Mouse (Mus musculus): ENCODE data around the gene Gmcl1. TPM values are rescaled to one million over a fixed set of nuclear protein-coding genes. Genes with fewer than 3 reads are reported as not detected.

The Gmcl1 gene
- total RNA-seq, 2 experiments from 2014 or later = 4.3 to 5.6 TPM

DNA sequence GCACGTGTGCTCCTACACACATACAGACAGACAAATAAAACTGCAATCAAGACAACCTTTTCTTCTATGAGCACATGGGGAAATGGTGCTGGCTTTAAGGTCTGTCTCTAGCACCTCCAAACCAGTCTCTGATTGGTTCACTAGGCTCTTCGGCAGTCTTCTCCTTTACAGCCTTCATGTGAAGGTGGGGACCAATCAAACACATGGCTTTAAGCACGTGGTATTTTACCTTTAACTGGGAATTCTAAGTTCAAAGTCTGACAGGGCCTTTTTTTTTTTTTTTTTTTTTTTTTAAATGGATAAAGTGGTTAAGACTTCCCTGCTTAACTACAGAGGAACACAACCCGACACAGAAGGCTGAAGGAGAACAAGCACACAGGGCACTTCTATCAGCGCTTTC lies 68.1 kb downstream of the Gmcl1 start:
- no peak for DNase-seq

DNA sequence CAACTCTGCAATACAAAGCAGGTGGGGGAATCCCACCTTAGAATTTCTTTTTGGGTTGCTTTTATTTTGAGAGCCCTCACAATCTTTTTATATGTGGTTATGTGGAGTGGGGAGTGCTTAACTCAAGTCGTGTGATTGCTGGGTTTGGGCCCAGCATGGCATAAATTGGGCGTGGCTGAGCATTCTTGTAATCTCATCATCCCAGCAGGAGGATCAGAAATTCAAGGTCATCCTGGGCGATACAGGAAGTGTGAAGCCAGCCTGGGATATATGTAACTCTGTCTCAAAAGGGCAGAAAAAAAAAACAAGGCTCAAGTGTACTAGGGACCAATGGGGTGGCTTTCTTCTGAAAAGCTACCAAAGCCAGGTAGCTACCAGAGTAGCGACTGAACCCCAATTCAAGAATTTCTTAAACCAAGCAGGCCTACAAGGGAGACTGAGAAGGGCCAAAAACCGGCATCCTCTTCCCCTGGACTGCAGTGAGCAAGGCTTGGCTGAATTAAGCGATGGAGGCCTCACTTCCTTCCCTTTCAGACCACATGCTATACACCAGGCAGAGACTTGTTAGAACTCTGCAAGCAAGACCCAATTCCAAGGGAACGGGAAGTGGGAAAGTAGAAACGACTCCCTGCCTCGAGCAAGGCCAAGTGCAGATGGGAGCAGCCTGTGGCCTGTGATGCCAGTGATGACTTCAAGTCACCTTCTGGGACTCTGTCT lies 72.9 kb downstream of the Gmcl1 start:
- DNase-seq = peak in 1 of 2 experiments; percentile 18

DNA sequence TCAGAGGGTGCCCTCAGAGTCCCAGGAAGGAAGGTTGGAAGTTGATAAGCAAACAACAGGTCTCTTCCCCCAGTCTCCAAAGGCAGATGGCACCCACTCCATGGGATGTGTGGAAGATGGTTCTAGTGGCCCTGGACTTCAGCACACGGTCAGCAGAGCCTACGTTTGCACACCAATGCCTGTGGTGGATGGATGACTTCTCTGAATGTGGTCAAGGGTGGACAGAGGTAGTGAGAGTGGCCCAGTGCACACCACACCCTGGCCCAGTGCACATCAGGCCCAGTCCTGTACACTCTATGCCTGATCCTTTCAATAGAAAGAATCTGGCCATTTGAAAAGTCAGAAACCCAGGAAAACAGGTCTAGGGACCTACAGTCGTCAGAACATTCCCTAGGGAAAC lies 74.7 kb downstream of the Gmcl1 start:
- no peak for DNase-seq

DNA sequence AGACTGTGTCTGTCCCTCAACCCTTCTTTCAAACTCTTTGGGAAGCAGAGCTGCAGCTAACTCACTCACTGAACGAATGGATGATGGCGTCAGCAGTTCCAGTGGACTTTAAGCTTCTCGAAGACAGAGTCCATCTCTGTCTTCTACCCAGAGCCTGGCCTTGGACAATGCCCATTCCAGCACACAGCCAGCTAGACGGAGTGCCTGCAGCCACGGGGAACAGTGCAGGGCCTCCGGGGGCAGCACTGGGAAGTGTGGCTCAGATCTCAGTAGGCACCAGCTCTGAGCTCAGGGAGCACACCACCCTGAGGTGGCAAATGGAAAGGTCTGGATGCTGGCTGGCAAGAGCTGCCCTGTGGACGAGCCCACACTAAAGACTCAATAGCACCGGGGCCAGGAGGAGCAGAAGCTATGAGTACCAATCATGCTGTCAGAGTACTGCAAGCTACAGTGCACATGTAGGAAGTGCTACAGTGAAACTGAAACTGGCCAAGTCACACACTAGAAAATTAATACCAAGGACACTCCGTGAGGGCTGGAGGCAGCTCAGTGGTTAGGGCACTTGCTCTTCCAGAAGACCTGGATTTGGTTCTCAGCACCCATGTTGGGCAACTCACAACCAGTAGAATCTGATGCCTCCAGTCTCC lies 78.8 kb downstream of the Gmcl1 start:
- DNase-seq = no peak

DNA sequence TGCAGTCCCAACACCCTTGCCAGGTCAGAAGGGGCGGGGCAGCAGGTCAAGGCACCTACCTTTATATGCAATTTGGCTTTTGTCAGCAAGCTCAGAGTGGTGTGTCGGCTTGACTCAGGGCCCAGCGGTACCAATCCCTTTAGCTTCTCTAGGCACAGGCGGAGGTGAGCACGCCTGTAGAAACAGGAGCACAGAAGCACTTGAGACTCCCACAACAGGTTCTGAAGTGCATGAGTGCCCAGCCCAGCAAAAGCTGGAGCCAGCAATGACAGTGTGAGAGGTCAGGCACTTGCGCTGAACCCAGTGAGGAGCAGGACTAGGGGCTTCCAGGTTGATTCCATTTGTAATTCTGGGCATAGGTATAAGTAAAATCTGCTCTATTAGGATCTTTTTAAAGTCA lies 80.2 kb downstream of the Gmcl1 start:
- DNase-seq = no peak

DNA sequence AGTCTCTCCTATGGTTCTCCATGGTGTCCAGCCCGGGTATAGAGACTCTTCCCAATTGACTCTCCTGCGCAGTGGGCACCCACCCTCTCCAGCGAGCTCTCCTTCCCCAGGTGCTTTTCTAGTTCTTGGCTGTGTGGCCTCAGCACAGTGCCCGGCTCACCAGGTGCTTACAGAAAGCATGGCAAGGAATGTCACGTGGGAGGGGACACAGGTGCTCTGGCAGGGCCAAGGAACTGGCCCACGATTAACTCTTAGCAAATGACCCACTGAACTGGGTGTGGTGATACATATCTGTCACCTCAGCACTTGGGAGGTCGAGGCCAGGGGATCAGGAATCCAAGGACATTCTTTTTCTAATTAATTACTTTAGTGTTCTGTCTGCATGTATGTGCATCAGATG lies 87.0 kb downstream of the Gmcl1 start:
- DNase-seq = no peak

DNA sequence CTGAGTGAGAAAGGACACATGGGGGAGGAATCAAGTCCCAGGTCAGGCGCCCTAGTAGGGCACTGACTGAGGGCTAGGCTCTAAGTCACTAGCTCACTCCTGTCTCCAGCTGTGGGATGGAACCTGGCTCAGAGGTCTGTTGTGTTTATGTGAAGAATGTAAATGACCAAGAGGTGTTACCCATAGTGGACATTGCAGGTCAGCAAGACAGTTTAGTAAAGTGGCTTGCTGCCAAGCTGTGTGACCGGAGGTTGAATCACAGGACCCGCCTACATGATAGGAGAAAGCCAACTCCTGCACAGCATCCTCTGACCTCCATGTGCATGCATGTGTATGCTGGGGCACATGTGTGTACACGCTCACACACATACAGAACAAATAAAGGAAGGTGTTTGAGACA lies 87.6 kb downstream of the Gmcl1 start:
- DNase-seq = no peak

DNA sequence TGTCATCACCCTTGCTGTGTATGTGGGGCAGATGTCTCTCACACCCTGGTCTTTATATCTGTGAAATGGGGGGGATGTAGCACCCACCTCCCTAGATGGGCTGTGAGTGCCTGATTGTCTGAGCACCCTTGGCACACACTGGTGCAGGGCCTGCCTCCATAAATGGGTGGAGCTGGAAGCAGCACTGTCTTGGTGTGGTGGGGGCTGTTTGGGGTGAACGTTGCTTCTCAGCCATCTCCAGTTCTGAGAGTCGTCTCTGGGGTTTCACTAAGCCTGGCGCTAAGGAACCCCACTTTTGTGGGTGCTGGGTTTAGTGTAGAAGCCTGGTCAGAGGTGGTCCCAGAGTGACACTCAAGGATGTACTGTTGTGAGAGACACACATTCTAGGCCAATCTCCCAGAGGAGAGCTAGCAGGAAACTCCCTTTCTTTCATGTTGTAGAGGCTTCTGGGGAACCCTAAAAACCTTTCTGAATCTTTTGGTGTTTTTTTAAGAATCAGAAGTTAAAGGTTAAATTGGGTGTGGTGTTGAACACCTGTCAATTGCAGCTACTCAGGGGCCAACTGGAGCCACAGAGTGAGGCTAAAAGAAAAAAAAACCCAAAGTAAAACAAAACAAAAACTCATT lies 88.3 kb downstream of the Gmcl1 start:
- no peak for DNase-seq

Other genes with a start within 250 kb of the Gmcl1 start
- 100 to 1,000 TPM; 142 to 150 TPM for gene Pcbp1, start 207.1 kb downstream of the Gmcl1 start, total RNA-seq (2021)
- not detected for gene Asprv1, start 105.2 kb downstream of the Gmcl1 start, total RNA-seq (2021)
- 1 to 10 TPM; 6.2 to 6.5 TPM for gene Mxd1, start 64.2 kb downstream of the Gmcl1 start, total RNA-seq (2021)
- 10 to 100 TPM; 47.7 to 48.7 TPM for gene Snrnp27, start 48.9 kb downstream of the Gmcl1 start, total RNA-seq (2021)
- 10 to 100 TPM; 34.8 to 37.3 TPM for gene Anxa4, start 60.2 kb upstream of the Gmcl1 start, total RNA-seq (2021)
- gene Aak1, start 116.1 kb upstream of the Gmcl1 start, total RNA-seq (2021) = 10 to 100 TPM; 81.2 to 83.4 TPM

All from heart, adult 18-20 months (tissue).